Mouse (Mus musculus) cortical plate, adult 2 months (tissue): ENCODE data around the gene Cntnap4.

Experiments used
- CTCF ChIP-seq: fragments of 200-500 bp; IDR thresholded peaks from 2 replicates; pipeline ENCODE4 v1.5.1; 2011; ENCODE audit warnings: mild to moderate bottlenecking, control low read depth, low read length; ENCODE audit not compliant: insufficient read depth; ENCODE audit errors: extremely low read depth
- POLR2A ChIP-seq: fragments of 200-500 bp; IDR thresholded peaks from 2 replicates; pipeline ENCODE4 v1.6.1; 2011; ENCODE audit warnings: mild to moderate bottlenecking, low read length, control low read depth; ENCODE audit not compliant: insufficient read depth; ENCODE audit errors: extremely low read depth

DNA sequence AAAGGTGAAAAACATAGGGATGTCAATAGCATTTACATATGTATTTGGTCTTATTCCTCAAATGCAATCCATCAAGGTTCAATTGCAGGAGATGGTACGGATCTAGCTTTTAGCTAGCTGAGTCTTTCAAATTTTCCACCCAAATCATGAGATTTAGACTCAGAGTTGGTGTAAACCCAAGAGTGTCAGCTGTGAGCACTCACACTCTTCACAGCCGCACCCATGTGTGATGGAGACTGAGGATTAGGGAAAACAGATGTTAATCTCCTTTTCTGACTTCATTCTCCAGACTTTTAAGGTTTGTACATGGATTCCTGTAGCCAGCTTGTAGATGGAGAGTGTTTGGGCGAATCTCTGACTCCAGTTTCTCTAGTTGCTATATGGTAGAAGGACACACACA is 147.1 kb downstream of the Cntnap4 start:
- TF ChIP-seq CTCF: no peak
- TF ChIP-seq POLR2A: no peak
